Mouse (Mus musculus) layer of hippocampus, postnatal 10 days (tissue): Measurements from ENCODE around the gene Entpd7. TPM values are rescaled to one million over a fixed set of nuclear protein-coding genes. Genes with fewer than 3 reads are reported as not detected.

Experiments
- DNase-seq, 2 experiments: peaks; one replicate each; pipeline ENCODE4 v3.0.0; 2021; ENCODE audit warnings: low spot score in 2 of 2
- total RNA-seq, 2 experiments: library from RNA; stranded (reverse); gene quantifications; 2 replicates each; pipeline ENCODE4 v1.2.3; 2021

Entpd7 gene
- total RNA-seq, 2 experiments from 2014 or later, result 26.3 to 28.5 TPM

DNA sequence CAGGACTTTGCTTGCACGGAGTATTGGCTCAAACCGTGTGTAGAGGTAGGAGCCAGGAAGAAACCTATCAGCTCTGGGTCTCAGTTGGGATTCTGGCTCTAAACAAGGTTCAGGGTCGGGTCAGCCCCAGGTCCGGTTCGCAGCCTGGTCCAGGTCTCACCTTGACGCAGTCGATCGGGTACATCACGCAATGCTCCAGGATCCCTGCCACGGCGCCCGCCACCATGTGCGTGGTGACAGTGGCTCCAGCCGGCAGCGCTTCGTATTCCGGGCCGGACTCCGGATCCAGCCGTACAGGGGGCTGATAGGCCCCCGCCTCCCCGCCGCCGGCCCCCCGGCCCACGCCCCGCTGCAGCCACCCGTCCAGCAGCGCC is 15.2 kb upstream of the Entpd7 start:
- DNase-seq, result no peak

DNA sequence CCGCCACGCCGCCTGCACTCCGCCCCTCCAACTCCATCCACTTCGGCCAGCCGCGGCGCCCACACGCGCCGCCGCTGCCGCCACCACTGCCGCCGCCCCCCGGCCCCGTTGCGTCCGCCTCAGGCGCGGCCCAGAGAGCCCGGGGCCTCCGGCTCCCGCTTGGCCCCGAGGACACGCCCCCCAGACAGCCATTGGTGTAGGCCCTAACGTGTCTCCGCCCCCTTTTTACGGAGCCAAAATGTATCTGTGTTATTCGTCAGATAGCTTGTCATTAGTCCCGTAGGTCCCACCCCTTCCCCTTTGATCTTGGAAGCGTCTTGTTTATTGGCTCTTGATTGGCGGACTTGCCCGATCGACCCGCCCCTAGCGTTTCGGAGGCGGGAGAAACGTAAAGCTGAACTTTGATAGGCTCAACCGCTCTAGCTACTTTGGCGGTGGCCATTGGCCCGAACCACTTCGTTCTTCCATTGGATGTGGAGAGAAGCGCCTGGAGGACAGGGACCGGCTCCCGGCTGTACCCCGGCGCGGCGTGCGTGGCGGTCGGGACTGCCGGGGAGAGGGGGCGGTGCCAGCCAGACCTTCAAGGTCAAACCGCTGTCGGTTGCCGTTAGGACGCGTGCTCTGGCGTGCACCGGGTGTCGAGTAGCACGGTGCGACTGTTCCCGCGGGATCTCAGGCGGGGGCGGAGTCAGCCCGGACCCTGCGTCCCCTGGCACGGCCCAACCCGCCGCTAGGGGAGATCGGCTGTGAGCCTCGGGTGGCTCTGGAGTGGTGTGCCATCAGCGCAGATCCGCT is 14.5 kb upstream of the Entpd7 start, which contains the start of gene Slc25a28:
TSS of gene Slc25a28 (minus strand) at position 152 of the 795 bp plus-strand sequence.
- peak; percentile 97 for DNase-seq

DNA sequence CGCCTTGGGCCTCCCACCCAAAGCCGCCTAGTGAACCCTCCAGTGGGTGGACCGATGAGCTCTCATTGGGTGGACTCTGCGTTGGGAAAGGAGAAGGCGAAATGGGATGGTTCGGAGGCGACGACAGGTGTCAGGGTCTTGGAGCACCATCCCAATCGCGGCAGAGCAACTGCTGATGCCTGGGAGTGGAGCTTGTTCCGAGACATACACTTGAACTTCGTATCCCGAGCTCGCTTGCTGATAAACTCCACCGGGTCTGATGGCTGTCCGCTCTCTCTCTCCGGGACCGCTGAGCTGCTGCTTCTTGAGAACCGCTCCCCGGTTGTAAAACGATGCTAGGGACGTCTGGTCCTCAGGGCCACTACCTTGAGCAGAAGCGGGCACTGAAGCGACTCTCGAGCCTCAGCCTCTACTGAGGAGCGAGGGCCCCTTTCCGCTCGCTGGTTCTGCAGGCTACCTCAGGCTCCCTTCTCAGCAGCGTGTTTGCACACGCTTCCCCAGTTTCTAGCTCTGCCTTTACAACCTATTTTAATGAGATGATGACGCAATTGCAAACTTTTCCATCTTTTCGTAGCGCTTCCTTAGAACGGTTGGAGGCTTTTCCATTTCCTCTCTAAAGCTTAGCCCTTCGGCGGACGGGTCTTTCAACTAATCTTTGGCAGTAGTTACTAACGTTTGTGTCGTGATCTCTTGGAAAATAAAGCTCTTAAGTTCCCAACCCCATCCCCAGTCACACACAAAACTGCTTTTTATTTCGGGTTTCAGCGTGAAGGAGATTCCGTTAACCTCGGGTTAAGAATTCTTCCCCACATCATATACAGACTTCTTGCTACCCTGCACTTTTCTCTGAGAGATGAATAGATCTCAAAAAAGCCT is 13.7 kb upstream of the Entpd7 start:
- no peak for DNase-seq

DNA sequence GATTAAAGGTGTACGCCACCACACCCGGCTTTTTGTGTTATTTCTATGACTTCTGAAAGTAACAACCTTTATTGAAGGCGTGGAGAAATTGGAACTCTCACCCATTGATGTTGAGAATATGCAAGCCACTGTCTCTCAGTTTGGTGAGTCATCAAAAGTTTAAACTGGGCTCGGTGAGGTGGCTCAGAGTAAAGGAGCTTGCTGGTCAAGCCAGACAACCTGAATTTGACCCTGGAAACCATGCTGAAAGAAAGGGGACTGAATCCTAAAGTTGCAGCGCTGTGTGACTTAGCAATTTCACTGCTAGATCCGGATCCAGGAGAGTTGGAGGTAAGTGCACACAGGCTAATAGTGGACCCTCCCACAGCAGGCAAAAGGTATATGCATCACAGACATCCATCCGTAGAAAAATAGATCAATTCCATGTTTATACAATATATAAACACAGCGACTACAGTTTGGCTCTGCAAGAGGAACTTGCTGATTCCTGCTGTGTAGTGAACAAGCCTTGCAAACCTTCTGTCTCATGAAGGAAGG is 10.9 kb upstream of the Entpd7 start:
- no peak for DNase-seq

DNA sequence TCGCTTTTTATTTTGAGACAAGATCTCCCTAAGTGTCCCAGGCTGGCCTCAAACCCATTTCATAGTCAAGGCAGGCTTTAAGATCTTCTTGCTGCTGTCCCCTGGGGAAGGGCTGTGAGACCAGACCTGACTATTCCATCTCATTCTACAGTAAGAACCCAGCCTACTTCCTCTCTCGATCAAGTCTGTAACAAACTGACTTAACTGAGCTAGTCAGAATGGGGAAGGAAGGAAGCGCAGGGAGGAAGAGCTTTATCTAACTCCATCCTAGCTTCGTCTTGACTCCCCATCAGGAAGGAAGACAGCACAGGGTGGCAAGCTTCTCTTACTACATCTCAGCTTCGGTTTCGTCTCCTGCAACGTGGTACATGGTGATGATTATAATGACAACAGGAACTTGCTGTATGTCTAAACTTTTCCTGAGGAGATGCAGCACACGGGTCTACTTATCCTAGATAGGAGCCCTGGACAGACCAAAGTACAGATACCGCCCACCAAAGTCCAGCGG is 9.9 kb upstream of the Entpd7 start:
- DNase-seq, result no peak

DNA sequence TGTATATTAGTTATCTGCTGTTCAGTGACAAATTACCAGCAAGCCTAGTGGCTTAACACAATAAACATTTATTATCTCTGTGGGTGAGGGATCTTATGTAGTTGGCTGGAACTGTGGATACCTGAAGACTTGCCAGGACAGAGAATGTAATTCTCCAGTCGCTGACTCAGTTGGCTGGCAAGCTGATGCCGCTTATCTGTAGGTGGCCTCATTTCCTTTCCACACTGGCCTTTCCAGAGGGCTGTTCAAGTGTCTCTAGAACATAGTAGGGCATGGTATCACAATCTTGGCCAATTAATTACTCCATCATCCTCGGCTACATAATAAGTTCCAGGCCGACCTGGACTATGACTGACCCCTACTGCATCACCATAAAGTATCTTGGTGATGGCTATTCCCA is 7.9 kb upstream of the Entpd7 start:
- no peak for DNase-seq

DNA sequence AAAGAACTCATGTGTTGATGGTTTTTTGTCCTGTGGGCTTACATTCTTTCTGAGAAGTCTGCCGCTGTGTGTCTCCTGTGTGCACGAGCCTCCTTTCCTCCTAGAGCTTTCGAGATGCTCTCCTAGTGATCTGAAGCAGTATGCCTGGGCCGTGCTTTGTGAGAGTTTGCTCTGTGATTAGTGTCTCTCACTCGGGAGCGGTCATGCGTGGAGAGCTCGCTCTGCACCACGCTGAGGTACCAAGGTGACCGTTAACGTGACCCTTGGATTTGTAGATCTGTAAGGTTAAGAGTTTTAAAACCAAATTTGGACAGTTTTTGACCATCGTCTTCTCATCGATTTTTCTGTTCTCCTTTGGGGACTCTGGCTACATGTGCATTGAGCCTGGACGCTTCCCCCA is 3.3 kb downstream of the Entpd7 start:
- no peak for DNase-seq

DNA sequence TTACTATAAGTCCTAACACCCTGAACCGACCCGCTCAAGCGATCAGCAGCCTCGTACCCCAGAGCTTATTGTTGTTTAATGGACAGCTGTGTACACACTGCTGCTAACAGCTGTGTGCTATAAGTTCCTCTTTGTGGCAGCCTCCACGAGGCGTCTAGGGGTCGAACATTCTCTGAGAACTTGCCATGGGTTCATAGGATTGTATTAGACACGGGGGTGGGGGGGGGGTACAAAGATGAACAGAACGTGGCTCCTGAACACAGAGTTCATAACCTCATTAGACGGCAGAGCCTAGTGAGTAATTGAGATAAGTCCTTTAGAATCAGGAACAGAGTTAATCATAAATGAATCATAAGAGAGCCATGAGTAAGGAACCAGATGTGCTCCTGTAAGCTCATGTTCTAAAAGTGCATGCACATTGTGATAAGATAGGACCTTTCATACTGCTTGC is 6.1 kb downstream of the Entpd7 start:
- DNase-seq, result no peak

DNA sequence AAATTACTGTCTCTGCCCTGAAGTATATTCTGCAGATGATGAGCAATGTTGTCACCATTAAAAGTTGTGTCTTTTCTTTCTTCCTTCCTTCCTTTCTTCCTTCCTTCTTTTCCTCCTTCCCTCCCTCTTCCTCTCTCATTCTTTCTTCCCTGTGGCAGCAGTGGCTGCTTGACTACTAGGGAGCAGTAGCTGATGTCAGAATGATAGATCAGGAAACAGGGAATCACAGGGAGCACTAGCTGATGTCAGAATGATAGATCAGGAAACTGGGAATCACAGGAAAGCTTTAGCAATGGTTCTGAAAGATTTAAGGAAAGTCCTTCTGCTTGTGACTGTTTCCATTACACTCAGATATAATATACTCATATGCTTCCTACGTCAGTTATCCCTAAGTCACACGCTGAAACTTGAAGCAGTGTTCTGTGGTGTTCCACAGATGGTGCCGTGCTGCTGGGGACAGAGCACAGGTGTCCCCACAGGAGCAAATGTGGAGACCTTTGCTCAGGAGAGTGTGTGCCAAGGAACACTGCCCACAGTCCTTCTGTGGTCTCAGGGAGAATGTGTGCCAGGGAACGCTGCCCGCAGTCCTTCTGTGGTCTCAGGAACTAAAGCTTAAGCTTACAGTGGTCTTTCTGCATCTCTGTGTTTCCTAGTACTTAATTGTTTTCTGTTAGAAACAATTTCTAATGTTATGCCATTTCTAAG is 8.3 kb downstream of the Entpd7 start:
- no peak for DNase-seq

DNA sequence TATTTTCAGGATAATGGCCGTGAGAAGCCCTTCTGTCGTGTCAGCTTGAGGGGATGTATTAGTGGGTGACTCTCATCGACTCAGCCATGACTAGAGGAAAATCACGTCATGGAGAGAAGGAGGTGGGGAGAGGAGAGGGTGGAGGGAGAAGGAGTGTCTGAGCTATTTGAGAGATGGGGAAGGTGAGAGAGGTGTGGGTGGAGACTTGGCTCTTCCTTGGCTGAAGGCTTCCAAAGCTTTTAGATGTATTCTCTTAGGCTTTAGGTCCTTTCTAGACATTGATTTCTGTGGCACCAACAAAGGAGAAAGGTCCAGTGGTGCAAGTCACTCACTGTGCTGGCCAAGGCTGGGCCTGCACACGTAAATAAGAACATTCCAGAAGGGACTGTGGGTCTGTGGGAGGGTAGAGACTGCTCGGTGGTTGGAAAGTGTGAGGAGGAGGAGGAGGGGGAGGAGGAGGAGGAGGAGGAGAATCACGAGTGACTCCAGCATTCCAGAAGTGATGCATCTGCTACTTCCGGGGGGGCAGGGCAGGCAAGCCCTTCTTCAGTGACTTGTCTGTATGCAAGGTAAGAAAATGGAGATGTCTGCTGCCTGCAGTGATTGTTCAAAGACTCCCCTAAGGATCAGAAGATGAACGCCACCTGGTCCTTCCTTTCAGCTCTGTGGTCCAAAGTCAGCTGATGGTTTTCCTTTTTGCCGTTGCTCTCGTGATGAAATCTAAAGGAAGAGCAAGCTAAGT is 9.7 kb downstream of the Entpd7 start:
- no peak for DNase-seq

DNA sequence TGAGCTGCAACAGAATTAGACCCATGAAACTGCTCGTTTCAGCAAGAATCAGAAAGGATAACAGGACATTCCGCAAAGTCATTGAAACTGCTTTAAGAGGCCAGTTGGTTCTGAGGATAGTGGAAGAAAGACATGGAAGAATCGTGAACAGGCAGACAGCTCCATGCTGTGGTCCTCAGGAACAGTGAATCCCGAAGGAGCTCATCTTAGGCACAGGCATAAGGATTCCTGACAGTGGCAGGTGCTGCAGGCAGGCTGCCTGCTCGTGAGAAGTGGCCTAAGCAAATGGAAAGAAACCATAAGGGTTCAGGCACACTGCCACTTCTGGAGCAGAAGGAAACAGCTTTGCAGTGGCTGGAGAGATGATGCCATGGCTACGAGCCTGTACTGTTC is 10.3 kb downstream of the Entpd7 start:
- DNase-seq, result no peak

DNA sequence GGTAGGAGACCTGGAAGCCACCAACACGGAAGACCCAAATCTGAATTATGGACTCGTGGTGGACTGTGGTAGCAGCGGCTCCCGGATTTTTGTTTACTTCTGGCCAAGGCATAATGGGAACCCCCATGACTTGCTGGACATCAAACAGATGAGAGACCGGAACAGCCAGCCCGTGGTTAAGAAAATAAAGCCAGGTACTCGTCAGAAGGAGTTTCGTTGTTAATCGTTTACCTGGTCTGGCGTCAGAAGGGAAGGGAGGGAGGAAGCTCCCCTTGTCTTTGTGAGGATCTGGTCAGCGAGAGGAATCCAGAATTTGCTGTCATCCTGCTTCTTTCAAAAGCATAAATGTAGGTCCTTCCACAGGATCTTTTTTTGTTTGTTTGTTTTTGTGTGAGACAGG is 14.7 kb downstream of the Entpd7 start:
- no peak for DNase-seq

DNA sequence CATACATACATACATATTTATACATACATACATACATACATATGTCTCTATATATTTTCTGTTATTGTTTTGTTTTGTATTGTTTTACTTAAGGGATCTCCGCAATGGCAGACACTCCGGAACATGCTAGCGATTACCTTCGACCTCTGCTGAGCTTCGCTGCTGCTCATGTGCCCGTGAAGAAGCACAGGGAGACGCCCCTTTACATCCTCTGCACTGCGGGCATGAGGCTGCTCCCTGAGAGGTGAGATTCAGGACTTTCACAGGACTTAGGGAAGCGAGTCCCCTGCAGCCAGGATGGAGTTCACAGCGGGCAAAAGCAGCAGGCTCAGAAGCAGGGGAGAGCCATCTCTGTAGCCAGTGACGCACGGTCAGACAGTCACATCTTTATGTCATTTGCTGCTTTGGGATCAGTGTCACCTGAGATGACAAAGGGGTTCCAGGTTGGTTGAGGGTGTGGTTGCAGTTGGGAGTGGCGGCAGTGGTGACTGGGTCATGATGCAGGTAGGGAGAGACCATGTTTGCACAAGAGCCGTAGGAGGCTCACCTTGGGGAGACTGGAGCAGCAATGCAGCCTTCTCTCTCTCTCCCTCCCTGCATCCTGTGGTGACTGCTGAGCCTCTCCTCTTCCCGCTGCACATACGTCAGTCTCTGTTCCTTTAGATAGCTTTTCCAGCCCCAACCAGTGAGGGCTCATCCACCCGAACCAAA is 15.5 kb downstream of the Entpd7 start:
- DNase-seq, result no peak

DNA sequence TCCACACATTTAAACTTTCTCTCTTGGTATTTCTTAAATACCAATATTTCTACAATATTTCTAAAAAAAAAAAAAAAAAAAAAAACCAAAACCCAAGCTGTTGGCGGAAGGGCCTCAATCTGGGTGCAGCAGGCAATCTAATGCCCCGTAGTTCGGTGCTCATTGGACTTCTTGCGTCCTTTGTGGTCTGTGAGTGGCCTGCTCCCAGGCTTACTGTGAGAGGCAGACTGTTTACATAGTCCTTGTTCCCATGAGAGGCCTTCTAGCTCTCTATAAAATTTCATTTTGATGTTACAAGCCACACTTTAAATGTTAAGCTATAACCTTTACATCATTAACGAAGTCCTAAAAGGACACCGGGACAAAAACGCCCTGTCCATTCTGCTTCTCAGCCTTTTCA is 18.7 kb downstream of the Entpd7 start:
- no peak for DNase-seq

DNA sequence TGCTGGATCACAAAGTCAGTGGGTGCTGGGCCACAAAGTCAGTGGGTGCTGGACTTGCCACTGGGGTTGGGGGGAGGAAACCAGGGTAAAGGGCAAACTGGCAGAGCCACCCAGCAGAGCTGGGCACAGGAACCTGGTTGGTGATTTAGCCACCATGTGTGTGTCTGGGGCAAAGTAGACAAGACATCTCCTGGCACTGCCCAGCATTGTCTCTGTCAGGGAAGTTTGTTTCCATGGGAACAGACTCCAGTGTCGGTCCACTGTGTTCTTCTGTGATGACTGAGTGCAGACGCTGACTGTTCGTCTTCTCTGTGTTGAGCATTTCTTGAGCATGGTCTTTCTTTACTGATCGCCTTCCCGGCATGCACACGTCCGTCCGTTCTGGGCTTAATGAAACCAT is 19.8 kb downstream of the Entpd7 start:
- DNase-seq, result no peak

DNA sequence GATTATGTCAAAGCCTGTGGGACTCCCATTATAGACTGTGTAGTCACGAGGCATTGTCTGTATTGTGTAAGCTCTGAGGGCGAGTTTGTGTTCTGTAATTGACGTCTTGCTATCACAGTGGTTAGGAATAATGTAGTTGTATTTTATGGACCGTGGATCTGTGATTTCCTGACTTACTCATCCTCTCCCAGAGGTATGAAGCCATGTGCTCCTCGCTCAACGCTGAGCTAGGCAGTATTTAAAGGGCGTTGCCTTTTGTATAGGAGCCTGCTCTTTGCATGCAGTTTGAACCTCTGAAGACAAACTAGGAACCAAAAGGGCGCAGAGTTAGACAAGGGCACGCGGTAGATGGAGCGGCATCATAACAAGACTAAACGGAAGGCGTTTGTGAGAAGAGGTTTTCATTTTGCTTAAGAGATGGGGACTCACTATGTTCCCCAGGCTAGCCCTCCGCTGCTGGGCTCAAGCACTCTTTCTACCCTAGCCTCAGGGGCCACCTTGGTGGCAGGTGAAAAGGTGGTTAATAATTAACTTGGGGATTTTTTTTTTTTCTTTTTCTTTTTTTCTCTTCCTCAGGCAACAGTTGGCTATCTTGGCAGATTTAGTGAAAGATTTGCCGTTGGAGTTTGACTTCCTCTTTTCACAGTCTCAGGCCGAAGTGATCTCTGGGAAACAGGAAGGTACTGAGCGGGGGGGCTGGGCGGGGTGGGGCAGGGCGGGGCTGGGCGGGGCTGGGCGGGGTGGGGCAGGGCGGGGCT is 21.9 kb downstream of the Entpd7 start:
- no peak for DNase-seq

DNA sequence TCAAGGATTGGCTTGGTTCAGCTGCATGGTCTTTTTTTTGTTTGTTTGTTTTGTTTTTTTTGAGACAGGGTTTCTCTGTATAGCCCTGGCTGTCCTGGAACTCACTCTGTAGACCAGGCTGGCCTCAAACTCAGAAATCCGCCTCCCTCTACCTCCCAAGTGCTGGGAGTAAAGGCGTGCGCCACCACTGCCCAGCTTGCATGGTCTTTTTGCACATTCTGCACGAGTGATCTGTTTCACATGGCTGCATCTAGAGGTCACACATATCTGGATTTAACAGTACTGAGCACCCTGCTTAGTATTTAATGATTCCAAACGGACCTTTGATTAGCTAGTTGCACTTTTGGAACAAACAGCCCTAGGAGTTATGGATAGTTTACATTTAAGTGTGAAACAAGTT is 22.5 kb downstream of the Entpd7 start:
- DNase-seq, result no peak

DNA sequence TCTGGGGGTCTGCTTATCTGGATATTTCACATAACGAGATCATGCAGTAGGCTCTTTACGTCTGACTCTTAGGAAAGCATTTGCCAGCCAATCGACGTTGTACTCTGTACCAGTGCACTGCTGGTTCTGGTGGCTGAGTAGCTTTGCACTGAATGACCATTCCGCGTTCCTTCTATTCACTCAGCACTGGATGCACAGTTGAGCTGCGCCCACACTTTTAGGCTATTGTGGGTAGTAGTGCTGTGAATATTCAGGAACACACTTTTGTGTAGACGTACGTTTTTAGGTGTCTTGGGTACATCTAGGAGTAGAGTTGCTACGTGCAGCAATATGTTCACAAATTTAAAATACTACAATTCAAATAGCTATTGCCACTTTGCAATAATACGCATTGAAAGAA is 30.6 kb downstream of the Entpd7 start:
- no peak for DNase-seq

DNA sequence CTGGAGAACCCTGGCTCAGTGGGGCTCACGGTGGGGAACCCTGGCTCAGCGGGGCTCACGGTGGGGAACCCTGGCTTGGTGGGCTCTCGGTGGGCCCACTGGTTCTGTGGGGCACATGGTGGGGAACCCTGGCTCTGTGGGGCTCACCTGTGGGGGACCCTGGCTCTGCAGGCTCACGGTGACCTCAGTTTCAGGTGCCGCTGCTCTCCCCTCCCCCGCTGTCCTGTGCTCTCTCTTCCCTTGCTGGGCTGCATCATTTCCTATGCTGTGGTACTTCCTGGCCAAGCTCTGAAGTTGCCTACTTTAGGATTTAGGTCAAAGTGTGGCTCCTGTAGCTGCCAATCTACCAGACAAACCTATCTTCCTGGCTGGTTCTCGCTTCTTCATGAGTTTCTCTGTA is 33.4 kb downstream of the Entpd7 start:
- no peak for DNase-seq
